Mouse (Mus musculus) heart, embryonic 10.5 days (tissue): ENCODE data around the gene Spock2. TPM values are rescaled to one million over a fixed set of nuclear protein-coding genes. Genes with fewer than 3 reads are reported as not detected.
"Not testable (repeated sequence)": the region's sequence is repeated elsewhere in the genome, so short reads cannot be mapped to it uniquely, and the experiment has no call there.

Experiments used
- DNase-seq: peaks from one replicate; pipeline ENCODE4 v3.0.0-alpha.2; 2017; ENCODE audit warnings: low spot score
- H3K27ac ChIP-seq: fragments of 300-500 bp; sonication (generic); 2 replicates; pipeline ENCODE4 v1.5.1; 2016; ENCODE audit warnings: mild to moderate bottlenecking
- H3K27me3 ChIP-seq: fragments of 300-500 bp; sonication (generic); 2 replicates; pipeline ENCODE4 v1.6.1; 2016; ENCODE audit warnings: mild to moderate bottlenecking; ENCODE audit not compliant: poor library complexity, insufficient read depth, severe bottlenecking
- H3K36me3 ChIP-seq: fragments of 300-500 bp; sonication (generic); 2 replicates; pipeline ENCODE4 v1.6.1; 2016; ENCODE audit warnings: mild to moderate bottlenecking, moderate library complexity
- H3K4me1 ChIP-seq: fragments of 300-500 bp; sonication (generic); 2 replicates; pipeline ENCODE4 v1.6.1; 2016; ENCODE audit warnings: mild to moderate bottlenecking
- H3K4me3 ChIP-seq: fragments of 300-500 bp; sonication (generic); 2 replicates; pipeline ENCODE4 v1.5.1; 2016; ENCODE audit warnings: mild to moderate bottlenecking, moderate library complexity
- H3K9me3 ChIP-seq: fragments of 300-500 bp; sonication (generic); 2 replicates; pipeline ENCODE4 v1.6.1; 2016; ENCODE audit warnings: mild to moderate bottlenecking, moderate library complexity
- WGBS: fragments of 180-500 bp; shearing (Covaris S2); methylation state at CpG from one replicate; pipeline ENCODE4 v1.1.7; 2016; 5-methylcytosine and 5-hydroxymethylcytosine counted together
- microRNA-seq: library from miRNA; unstranded; fragments of <30 nt; microRNA quantifications from one replicate; pipeline ENCODE4, GENCODE M21; 2017
- polyA plus RNA-seq: library from polyadenylated mRNA; unstranded; fragments of >200 nt; fragmentation: Nextera tagmentation; extraction: Ambion mirVana; gene quantifications from 2 replicates; pipeline ENCODE4 v1.2.1, GENCODE M21; 2016

Gene Spock2
- polyA plus RNA-seq, 1 experiment from 2014 or later = 0.65 TPM

DNA sequence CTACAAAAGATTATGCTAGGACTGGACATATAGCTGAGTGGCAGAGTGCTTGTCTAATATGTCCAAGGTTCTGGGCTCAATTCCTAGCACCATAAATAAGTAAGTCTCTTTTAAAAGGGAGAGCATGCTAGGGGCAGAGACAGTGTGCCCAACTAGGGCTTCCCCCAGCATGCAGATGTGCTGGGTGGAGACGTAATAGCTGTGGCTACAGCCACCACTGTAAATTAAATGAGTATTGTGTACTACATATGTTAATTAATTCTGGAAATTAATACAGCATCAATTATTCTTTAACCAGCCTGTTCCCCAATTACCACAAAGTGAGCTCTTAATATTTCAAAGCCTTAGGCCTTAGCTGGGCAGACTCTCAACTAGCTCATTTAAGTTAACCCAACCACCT lies 58.9 kb downstream of the Spock2 start:
- H3K9me3 ChIP-seq = no peaks in the 10 kb centered on the region; the same call in 1 of the 2 replicates
- H3K4me3 ChIP-seq = no peak overlapping the region
- H3K4me1 ChIP-seq = no peaks in the 10 kb centered on the region
- no peak overlapping the region for H3K27ac ChIP-seq
- 88% methylated on average over 1 of the region's 1 CpGs for WGBS
- H3K27me3 ChIP-seq = peaks cover 13% of the 10 kb centered on the region; the same call in 1 of the 2 replicates
- H3K36me3 ChIP-seq = no peaks in the 10 kb centered on the region
- DNase-seq = no peak

DNA sequence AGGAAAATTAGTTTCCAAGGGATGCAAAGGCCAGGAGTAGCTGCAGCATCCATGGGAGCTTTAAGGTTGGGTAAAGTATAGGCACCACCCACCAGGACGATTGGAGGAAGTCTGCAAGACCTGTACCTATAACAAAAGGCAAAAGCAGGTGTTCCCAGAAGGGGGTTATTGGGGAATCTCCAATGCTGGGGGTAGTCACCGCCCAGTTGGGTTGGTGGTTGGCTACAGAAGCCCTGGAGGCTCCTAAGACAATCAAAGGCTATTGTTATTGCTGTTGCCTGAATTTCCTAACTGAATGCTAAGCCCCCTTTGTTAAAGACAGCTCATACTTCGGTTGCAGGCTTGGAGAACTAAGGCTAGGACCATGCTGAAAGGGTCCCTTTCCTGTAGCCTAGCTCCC lies 60.0 kb downstream of the Spock2 start:
- no peaks in the 10 kb centered on the region for H3K4me1 ChIP-seq
- H3K36me3 ChIP-seq = no peaks in the 10 kb centered on the region
- WGBS = 21% methylated on average over 3 of the region's 3 CpGs

GRCm38 (mm10) chr10:60168306-60168705 lies 62.3 kb downstream of the Spock2 start:
- H3K4me1 ChIP-seq = no peaks in the 10 kb centered on the region
- no peaks in the 10 kb centered on the region for H3K9me3 ChIP-seq
- no peak overlapping the region for H3K27ac ChIP-seq
- H3K36me3 ChIP-seq = no peaks in the 10 kb centered on the region
- H3K4me3 ChIP-seq = no peak overlapping the region
- DNase-seq = no peak
- H3K27me3 ChIP-seq = peaks cover 13% of the 10 kb centered on the region; the same call in 1 of the 2 replicates
- whole genome bisulfite sequencing = 70% methylated on average over 2 of the region's 2 CpGs

More for the DNA sequence above, 60.0 kb downstream of the Spock2 start:
- Histone ChIP-seq H3K9me3 (no peaks in the 10 kb centered on the region; the same call in 1 of the 2 replicates), H3K27me3 (peaks cover 13% of the 10 kb centered on the region; the same call in 1 of the 2 replicates), H3K4me3 (no peak overlapping the region), H3K27ac (no peak overlapping the region)
- no peak for DNase-seq

DNA sequence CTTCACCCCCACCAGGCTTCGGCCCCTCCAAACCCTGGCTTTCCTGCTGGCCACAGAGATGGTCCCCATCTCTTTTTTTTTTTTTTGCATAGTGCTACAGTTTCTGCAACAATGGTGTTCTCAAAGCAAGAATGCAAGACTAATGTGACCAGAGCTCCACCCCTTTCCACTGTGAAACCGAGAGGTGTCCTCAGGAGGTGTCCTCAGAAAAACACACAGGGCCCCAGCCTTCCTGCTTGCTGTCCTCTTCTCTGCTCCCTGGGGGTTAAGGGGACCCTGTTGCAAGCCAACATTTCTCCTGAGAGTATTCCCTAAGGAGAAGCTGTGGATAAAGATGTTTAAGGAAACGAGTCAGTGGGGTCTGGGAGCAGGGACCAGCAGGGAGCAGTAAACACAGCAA lies 62.9 kb downstream of the Spock2 start:
- DNase-seq = no peak
- no peaks in the 10 kb centered on the region for H3K36me3 ChIP-seq
- H3K4me3 ChIP-seq = no peak overlapping the region
- peaks cover 8% of the 10 kb centered on the region; the same call in 1 of the 2 replicates for H3K27me3 ChIP-seq
- H3K27ac ChIP-seq = no peak overlapping the region
- 66% methylated on average over 3 of the region's 3 CpGs for WGBS
- H3K4me1 ChIP-seq = no peaks in the 10 kb centered on the region
- H3K9me3 ChIP-seq = no peaks in the 10 kb centered on the region

DNA sequence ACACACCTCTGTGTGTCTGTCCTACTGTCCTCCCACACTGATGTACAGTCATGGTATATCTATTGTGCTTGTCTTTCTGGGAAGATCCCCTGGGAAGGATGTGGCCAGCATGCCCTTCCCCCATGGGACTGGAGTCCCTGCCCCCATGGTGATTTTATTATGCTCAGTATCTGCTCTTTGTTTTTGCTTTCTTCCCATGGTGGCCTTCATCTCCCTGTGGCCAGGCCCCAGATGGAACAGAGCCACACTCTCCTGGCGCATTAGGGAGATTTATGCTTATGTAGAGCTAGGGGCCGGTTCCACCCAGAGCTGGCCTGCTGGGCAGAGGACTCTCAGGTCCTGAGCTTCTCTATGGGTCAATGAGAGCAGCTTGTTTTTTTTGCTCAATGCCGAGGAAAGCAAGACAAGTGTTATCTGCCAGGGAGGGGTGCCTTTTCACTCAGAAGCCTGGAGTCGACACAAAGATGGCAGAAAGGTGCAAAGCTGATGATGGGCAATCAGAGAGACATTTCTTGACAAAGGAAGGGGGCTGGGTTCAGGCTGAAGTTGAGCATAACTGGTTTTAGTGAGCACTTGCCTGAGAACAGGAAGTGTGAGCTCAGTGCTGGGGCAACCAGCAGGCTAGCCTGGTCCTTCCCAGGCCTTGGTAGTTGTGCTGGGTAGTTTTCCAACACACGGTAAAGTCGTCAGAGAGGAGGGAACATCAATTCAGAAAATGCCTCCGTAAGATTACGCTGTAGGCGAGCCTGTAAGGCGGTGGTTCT lies 64.5 kb downstream of the Spock2 start:
- Histone ChIP-seq H3K27ac (no peak overlapping the region), H3K27me3 (peaks cover 14% of the 10 kb centered on the region; the same call in 1 of the 2 replicates), H3K4me1 (no peaks in the 10 kb centered on the region), H3K9me3 (0 out of 2 replicates have a peak, but pooled peaks cover 3% of the 10 kb centered on the region), H3K4me3 (no peak overlapping the region), H3K36me3 (no peaks in the 10 kb centered on the region)
- DNase-seq = no peak
- 72% methylated on average over 10 of the region's 10 CpGs for WGBS

DNA sequence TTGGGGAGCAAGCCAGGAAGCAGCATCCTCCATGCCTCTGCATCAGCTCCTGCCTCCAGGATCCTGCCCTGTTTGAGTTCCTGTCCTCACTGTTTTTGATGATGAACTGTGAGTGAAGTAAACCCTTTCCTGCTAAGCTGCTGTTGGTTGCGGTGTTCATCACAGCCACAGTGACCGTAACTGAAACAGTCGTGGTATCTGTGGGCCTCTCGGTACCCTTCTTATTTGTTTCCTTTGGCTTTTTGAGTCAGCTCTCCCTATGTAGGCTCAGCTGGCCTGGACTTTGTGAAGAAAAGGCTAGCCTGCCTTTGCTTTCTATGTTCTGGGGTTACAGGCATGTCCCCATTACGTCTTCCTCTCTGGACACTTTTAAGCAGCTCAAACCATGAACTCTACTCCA lies 65.3 kb downstream of the Spock2 start:
- no peak for DNase-seq
- Histone ChIP-seq H3K4me1 (no peaks in the 10 kb centered on the region), H3K27me3 (peaks cover 15% of the 10 kb centered on the region; the same call in 1 of the 2 replicates), H3K36me3 (no peaks in the 10 kb centered on the region), H3K27ac (no peak overlapping the region), H3K4me3 (no peak overlapping the region), H3K9me3 (0 out of 2 replicates have a peak, but pooled peaks cover 3% of the 10 kb centered on the region)
- WGBS = 91% methylated on average over 5 of the region's 5 CpGs

DNA sequence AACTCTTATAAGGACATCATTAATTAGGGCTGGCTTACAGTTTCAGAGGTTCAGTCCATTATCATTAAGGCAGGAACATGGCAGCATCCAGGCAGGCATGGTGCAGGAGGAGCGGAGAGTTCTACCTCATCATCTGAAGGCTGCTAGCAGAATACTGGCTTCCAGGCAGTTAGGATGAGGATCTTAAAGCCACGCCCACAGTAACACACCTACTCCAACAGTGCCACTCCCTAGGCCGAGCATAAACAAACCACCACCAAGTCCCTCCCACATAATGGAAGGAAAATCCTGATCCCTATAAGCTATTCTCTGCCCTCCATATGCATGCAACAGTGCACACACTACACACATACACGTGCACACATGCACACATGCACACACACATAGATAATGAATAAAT lies 66.3 kb downstream of the Spock2 start:
- Histone ChIP-seq H3K27me3 (peaks cover 9% of the 10 kb centered on the region; the same call in 1 of the 2 replicates), H3K27ac (no peak overlapping the region), H3K9me3 (0 out of 2 replicates have a peak, but pooled peaks cover 3% of the 10 kb centered on the region), H3K4me3 (no peak overlapping the region), H3K4me1 (no peaks in the 10 kb centered on the region), H3K36me3 (no peaks in the 10 kb centered on the region)
- 82% methylated on average over 4 of the region's 4 CpGs for WGBS
- no peak for DNase-seq

GRCm38 (mm10) chr10:60173035-60173434 lies 67.0 kb downstream of the Spock2 start:
- DNase-seq = no peak
- WGBS = 78% methylated on average over 10 of the region's 10 CpGs
- peaks cover 9% of the 10 kb centered on the region; the same call in 1 of the 2 replicates for H3K27me3 ChIP-seq
- H3K4me1 ChIP-seq = no peaks in the 10 kb centered on the region
- 0 out of 2 replicates have a peak, but pooled peaks cover 3% of the 10 kb centered on the region for H3K9me3 ChIP-seq
- no peak overlapping the region for H3K27ac ChIP-seq
- H3K36me3 ChIP-seq = no peaks in the 10 kb centered on the region
- H3K4me3 ChIP-seq = no peak overlapping the region

- Histone ChIP-seq H3K27me3 (peaks cover 9% of the 10 kb centered on the region; the same call in 1 of the 2 replicates), H3K9me3 (0 out of 2 replicates have a peak, but pooled peaks cover 3% of the 10 kb centered on the region), H3K4me1 (no peaks in the 10 kb centered on the region), H3K27ac (no peak overlapping the region), H3K4me3 (no peak overlapping the region), H3K36me3 (no peaks in the 10 kb centered on the region)
- DNase-seq = no peak
- 52% methylated on average over 3 of the region's 3 CpGs for WGBS
Observed at GRCm38 (mm10) chr10:60174506-60174905, 68.5 kb downstream of the Spock2 start.

DNA sequence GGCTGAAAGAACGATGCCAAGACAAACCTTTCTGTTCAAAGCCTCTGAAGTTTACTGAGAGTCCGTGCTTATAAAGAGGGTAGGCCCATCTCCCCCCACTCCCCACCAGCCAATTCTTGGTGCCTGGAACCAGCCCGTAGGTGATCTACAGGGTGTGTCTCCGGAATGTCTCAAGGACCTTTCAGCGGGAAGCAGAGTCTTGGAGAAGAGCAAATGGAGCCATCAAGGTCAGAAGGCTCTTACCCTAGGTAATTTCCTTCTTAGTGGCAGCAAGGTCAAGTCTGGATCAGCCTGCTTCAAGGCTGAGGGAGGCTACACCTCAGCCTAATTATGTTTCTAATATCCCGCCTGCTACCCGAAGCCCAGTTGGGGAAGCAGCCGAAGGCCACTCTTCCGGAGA lies 69.3 kb downstream of the Spock2 start:
- H3K36me3 ChIP-seq, H3K4me3 ChIP-seq, H3K9me3 ChIP-seq, H3K27ac ChIP-seq, H3K4me1 ChIP-seq, H3K27me3 ChIP-seq, DNase-seq: not testable (repeated sequence)
- 84% methylated on average over 9 of the region's 9 CpGs for WGBS

Small RNAs within 50 kb of the gene (microRNA-seq; reads per million reads assigned to microRNA genes)
- gene Mir6906 = not detected

Other genes with a start within 250 kb of the Spock2 start
- gene Dnajb12, start 226.7 kb upstream of the Spock2 start, polyA plus RNA-seq = 28.8 and 32.0 TPM in 2 replicates
- 17.6 and 32.8 TPM in 2 replicates for gene Ddit4, start 154.4 kb upstream of the Spock2 start, polyA plus RNA-seq
- gene Ascc1, start 103.4 kb upstream of the Spock2 start, polyA plus RNA-seq = 33.0 and 36.2 TPM in 2 replicates
- gene Anapc16, start 103.1 kb upstream of the Spock2 start, polyA plus RNA-seq = 93.3 and 94.6 TPM in 2 replicates
- gene Chst3, start 113.0 kb downstream of the Spock2 start, polyA plus RNA-seq = 0.51 and 0.89 TPM in 2 replicates
- gene Psap, start 171.4 kb downstream of the Spock2 start, polyA plus RNA-seq = 74.3 and 75.2 TPM in 2 replicates
- gene Vsir, start 240.6 kb downstream of the Spock2 start, polyA plus RNA-seq = 1.4 and 2.2 TPM in 2 replicates